Mouse (Mus musculus): ENCODE measurements around the gene Fkbp8.

DNA sequence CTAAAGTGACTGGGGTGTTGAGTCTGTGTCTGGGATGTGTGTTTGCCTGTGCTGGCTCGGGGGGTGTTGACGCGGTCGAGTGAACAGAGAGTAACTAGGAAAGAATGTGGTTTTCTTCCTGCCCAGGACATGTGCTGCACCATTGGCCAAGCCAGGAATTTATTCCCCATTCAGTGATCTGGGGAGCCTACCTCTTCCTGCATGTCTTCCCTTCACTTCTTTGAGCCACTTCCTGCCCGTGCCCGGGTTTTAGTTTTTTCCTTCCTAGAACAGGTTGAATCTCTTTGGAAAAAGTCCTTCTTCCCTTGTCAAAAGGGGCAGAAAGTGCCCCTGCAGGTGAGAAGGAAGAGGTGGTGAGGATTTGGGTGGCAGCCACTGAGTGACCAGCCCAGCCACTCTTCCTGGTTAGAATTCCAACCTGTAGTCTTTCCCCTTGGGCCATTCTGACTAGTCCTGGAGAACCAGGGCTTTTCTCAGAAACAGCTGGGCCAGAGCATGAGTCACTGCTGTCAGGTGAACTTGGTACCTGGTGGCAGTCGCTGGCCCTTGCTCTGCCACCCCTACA is 13.1 kb downstream of the Fkbp8 start:
- TF ChIP-seq ZC3H11A (IDR thresholded peaks at IDR 0.05; ENCODE audit: low read depth, low read length) (no peak), CTCF (conservative IDR thresholded peaks at IDR 0.05 in 1 of 2, IDR thresholded peaks at IDR 0.05 in 1 of 2; ENCODE audit: low read depth in 2 of 2, low read length in 2 of 2) (no peak), ZNF384 (IDR thresholded peaks at IDR 0.05; ENCODE audit: low read depth, low read length) (no peak), HCFC1 (IDR thresholded peaks at IDR 0.05; ENCODE audit: low read depth, low read length) (no peak), CHD2 (IDR thresholded peaks at IDR 0.05; ENCODE audit: low read length) (no peak), POLR2A (IDR thresholded peaks at IDR 0.05; ENCODE audit: low read depth, low read length) (no peak)
